Mouse (Mus musculus): ENCODE measurements around the gene Snx29. TPM values are rescaled to one million over a fixed set of nuclear protein-coding genes. Genes with fewer than 3 reads are reported as not detected.
"Not testable (repeated sequence)": the region's sequence is repeated elsewhere in the genome, so short reads cannot be mapped to it uniquely, and the experiment has no call there.

The Snx29 gene
- polyA plus RNA-seq, 1 experiment from 2014 or later, result 12.5 TPM

DNA sequence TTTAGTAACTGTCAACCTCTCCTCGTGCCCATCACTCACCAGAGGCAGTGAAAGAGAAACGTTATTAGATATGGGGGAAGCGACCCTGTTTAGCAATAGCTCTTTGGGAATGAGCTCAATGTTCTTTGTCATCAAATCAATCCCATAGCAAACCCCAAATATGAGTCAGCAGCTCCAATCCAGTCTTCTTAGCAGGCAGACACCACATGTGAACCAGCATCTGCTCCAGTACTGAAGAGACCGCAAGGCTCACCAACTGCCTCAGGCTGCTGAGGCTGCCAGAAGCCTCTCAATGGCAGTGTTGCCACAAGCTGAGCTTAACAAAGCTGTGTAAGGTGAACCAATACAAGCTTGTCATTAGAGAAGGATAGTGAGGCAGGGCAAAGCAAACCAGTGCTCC is 177.4 kb downstream of the Snx29 start:
- Histone ChIP-seq H3K27ac (no peak overlapping the region), H3K4me3 (no peak overlapping the region), H3K27me3 (ENCODE audit: low read depth, poor library complexity, severe bottlenecking) (no peaks in the 10 kb centered on the region), H3K36me3 (no peaks in the 10 kb centered on the region), H3K4me1 (peaks cover 37% of the 10 kb centered on the region), H3K9me3 (replicated peaks) (no peaks in the 10 kb centered on the region)
- DNase-seq (ENCODE audit: low spot score), result no peak
- 80% methylated on average over 4 of the region's 4 CpGs for WGBS

DNA sequence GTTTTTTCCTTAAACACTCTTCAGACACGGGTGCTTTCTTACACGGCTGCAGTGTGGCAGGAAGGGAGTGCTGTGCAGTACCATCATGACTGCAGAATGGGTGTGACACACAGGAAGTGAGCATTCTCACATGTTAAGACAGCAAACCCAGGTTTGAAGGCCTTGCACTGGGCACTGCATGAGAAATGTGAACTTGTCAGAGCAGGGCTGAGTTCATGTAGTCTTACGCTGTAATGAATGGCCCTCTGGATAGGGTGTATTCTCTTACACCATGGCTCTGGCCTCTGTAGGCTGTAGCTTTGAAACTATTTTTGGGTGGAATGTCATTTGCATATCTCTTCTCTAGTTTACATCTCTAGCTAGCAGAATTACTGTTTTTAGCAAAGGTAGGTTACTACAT is 178.4 kb downstream of the Snx29 start:
- H3K4me1 ChIP-seq, result peaks cover 45% of the 10 kb centered on the region
- 92% methylated on average over 3 of the region's 3 CpGs for WGBS
- no peak overlapping the region for H3K27ac ChIP-seq
- H3K27me3 ChIP-seq (ENCODE audit: low read depth, poor library complexity, severe bottlenecking), result no peaks in the 10 kb centered on the region
- no peak overlapping the region for H3K4me3 ChIP-seq
- no peaks in the 10 kb centered on the region for H3K9me3 ChIP-seq (replicated peaks)
- DNase-seq (ENCODE audit: low spot score), result no peak
- no peaks in the 10 kb centered on the region for H3K36me3 ChIP-seq

DNA sequence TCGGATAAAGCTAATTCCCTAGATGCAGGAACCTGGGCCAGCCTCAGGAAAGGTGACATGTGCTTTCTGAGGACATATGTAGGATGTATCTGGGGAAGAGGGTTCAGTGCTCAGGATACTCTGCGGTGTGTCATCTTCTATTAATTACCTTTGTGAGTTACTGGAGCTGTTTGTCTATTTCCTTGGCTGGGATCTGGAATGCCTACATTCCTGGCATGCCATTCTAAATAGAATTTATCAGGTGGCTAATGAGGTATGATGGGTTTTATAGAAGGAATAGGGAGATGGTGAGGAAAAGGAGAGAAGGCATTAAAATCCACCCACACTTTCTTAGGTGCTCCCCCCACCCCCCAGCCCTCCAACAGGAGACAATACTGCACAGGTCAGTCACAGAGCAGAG is 178.9 kb downstream of the Snx29 start:
- Histone ChIP-seq H3K27me3 (ENCODE audit: low read depth, poor library complexity, severe bottlenecking) (no peaks in the 10 kb centered on the region), H3K27ac (no peak overlapping the region), H3K4me1 (peaks cover 45% of the 10 kb centered on the region), H3K9me3 (replicated peaks) (no peaks in the 10 kb centered on the region), H3K36me3 (no peaks in the 10 kb centered on the region), H3K4me3 (no peak overlapping the region)
- no peak for DNase-seq (ENCODE audit: low spot score)
- WGBS, result 89% methylated on average over 2 of the region's 2 CpGs

DNA sequence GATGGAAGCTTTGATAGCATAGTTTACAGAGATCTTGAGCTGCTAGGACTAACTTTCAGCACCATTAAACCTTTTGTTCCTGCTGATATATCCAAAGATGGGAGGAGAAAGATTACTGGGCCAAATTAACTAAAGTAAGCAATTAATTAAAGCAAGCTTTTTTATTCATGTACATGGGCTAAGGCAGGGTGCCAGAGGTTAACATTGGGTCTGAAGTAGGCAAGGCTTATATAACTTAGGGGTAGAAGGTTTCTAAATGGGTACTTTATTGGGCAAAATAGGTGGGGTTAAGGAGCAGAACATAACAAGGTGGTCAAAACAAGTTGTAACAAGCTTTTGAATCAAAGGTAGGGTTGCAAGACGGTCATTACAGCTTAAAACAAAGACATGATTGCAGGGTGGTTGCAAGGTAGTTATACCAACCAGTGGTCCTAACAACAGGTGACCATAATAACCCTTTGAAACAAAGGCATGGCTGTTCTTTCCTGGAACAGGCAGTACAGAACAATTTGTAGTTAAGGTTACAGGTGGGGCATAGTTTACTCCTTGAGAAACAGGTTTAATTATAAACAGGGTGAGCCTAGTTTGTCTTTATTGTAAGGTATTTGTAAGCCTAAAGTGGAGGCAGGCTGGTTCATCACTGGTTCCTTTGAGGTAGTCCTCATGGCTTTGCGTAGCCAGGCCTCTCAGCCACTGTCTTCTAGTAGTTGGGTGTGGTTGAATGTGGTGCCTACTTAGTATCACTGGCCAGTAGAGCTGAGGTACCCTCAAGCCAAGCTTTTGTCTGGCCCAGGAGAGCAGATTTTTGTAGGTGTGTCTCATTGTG is 182.2 kb downstream of the Snx29 start:
- DNase-seq (ENCODE audit: low spot score), result no peak
- Histone ChIP-seq H3K27ac (peak overlapping the region; percentile 36; the same call in 1 of the 2 replicates), H3K27me3 (ENCODE audit: low read depth, poor library complexity, severe bottlenecking) (no peaks in the 10 kb centered on the region), H3K4me3 (no peak overlapping the region), H3K9me3 (replicated peaks) (no peaks in the 10 kb centered on the region), H3K4me1 (peaks cover 31% of the 10 kb centered on the region), H3K36me3 (no peaks in the 10 kb centered on the region)
- whole genome bisulfite sequencing, result 78% methylated on average over 2 of the region's 2 CpGs

DNA sequence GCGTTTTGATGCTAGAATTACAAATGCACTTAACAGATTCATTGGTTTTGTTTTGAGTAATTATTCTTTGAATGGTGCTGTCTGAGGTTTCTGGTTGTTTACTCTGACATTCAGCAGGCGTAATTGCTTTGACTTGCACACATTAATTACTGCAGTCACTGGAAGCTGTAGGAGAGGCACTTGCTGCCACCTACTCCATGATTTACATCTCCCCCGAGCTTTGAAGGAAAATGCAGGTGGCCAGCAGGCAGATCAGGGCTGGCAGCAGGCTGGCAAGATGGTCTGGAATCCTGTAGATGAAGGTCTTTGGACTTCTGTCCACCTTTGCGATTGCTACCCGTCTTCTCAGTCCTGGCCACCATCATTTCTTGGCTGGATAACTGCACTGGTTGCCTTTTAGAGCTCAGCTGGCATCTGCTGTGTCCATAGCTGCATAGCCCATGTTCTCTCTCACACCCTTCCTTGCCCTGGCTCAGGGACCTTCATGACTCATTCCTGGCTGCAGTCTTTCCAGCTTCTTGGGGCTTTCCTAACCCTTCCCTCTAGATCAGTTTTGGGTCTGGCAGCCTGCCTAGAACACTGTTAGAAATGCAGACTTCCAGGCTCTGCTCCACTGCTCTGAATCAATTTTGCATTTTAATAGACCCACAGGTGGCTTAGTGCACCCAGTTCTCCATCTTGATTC is 182.9 kb downstream of the Snx29 start:
- H3K4me3 ChIP-seq, result no peak overlapping the region
- H3K27ac ChIP-seq, result 0 out of 2 replicates have a peak overlapping the region, but pooled peaks have one; percentile 6
- H3K4me1 ChIP-seq, result peaks cover 31% of the 10 kb centered on the region
- no peaks in the 10 kb centered on the region for H3K27me3 ChIP-seq (ENCODE audit: low read depth, poor library complexity, severe bottlenecking)
- no peak for DNase-seq (ENCODE audit: low spot score)
- WGBS, result 58% methylated on average over 5 of the region's 5 CpGs
- H3K36me3 ChIP-seq, result no peaks in the 10 kb centered on the region
- H3K9me3 ChIP-seq (replicated peaks), result no peaks in the 10 kb centered on the region

DNA sequence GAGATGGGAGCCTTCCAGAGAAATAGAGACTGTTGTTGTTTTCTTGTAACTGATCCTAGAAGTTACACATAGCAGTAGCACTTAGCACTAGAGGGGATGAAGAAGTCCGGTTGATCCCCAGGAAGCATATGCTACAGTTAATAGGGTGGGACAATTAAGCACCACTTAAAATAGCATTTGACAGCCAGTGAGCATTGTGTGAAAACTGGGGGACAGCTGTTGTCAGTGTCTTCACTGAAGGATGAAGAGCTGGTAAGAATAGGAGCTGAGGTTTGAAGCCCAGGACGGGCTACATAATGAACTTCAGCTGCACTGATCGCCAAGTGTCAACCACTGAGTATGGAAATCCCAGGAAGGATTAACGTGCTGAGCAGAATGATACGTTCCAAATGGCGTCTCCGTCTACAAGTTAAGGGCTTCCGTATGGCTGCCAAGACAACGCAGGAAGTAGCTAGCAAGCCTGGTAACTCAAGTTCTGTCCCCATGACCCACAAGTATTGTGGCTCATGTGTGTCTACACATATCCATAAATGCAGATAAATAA is 184.6 kb downstream of the Snx29 start:
- Histone ChIP-seq H3K27me3 (ENCODE audit: low read depth, poor library complexity, severe bottlenecking) (no peaks in the 10 kb centered on the region), H3K27ac (no peak overlapping the region), H3K4me3 (no peak overlapping the region), H3K9me3 (replicated peaks) (no peaks in the 10 kb centered on the region), H3K4me1 (peaks cover 19% of the 10 kb centered on the region), H3K36me3 (no peaks in the 10 kb centered on the region)
- WGBS, result 62% methylated on average over 9 of the region's 9 CpGs
- no peak for DNase-seq (ENCODE audit: low spot score)

DNA sequence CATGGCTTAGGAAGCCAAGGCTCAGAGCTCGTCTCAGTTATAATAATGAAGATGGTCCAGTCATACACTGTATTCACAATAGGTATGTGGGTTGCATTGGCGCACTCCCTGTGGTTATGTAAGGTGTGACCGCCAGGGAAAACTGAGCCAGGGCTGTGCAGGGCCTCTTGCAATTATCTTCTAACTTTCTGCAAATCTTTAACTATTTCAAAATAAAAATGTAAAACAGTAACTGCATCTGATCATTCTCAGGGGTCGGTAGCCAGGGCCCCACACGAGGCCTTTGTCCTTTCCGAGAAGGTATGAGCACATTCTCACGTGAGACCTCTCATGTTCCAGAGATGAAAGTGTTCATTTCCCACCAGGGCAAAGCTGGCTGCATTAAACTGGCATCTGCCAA is 185.6 kb downstream of the Snx29 start:
- Histone ChIP-seq H3K9me3 (replicated peaks) (no peaks in the 10 kb centered on the region), H3K4me1 (peaks cover 19% of the 10 kb centered on the region), H3K27me3 (ENCODE audit: low read depth, poor library complexity, severe bottlenecking) (no peaks in the 10 kb centered on the region), H3K4me3 (no peak overlapping the region), H3K27ac (no peak overlapping the region), H3K36me3 (no peaks in the 10 kb centered on the region)
- WGBS, result 96% methylated on average over 7 of the region's 7 CpGs
- DNase-seq (ENCODE audit: low spot score), result no peak

DNA sequence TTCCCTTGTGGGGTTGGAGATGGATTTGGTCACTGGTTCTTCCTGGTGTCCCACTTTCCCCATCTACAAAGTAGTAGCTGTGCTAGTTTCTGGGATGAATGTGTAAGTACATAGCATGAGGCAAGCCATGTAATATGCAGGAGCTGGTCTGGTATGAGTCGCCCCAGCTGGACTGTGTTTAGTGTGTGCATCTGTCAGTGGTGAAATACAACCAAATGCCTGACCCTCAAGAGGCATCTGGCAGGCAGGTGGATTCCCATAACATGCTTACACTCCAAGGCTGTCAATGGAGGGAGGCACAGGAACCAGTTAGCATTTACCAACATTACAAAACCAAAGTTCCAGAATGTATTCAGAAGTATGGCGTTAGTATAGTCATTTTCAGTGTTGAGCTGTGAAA is 187.7 kb downstream of the Snx29 start:
- no peaks in the 10 kb centered on the region for H3K27me3 ChIP-seq (ENCODE audit: low read depth, poor library complexity, severe bottlenecking)
- H3K4me1 ChIP-seq, result peaks cover 13% of the 10 kb centered on the region
- H3K36me3 ChIP-seq, result no peaks in the 10 kb centered on the region
- H3K9me3 ChIP-seq (replicated peaks), result no peaks in the 10 kb centered on the region
- H3K4me3 ChIP-seq, result no peak overlapping the region
- WGBS, result 85% methylated on average over 2 of the region's 2 CpGs
- DNase-seq (ENCODE audit: low spot score), result no peak
- H3K27ac ChIP-seq, result no peak overlapping the region

DNA sequence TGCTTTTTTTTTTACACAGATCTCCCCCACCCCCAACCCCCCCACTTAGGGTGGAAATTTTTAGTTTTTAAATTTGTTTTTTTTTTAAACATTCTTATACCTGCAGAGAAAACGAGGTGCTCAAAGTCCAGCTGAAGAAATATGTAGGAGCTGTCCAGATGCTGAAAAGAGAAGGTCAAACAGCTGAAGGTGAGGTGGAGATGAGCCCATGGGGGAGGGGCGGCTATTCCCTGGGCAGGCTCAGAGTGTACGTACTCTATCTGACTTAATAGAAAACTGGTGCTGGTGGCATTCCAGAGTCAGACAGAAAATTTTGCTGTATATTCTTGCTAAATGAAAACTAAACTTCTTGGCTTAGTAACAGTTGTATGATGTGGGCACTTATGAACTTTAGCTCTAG is 188.1 kb downstream of the Snx29 start:
- WGBS, result 67% methylated on average over 3 of the region's 3 CpGs
- Histone ChIP-seq H3K27me3 (ENCODE audit: low read depth, poor library complexity, severe bottlenecking) (no peaks in the 10 kb centered on the region), H3K4me3 (no peak overlapping the region), H3K4me1 (peaks cover 9% of the 10 kb centered on the region), H3K9me3 (replicated peaks) (no peaks in the 10 kb centered on the region), H3K27ac (no peak overlapping the region), H3K36me3 (no peaks in the 10 kb centered on the region)
- no peak for DNase-seq (ENCODE audit: low spot score)

DNA sequence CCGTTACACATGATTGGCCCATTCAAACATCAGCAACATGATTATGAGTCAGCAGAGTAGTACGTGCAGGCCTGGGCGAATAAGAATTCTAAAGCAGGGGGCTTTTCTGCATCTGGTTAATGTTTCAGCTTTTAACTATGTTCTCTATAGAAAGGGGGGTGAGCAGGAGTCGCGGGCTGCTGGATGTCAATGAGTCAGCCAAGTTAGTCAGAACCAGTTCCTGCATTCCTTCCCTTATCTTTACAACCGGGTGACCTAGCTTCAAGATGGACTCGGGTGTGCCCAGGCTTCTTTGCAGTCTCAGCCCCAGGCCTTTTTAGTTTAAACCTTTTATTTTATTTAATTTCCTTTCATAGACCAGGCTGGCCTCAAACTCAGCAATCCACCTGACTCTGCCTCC is 189.0 kb downstream of the Snx29 start:
- H3K4me1 ChIP-seq, result not testable (repeated sequence)

DNA sequence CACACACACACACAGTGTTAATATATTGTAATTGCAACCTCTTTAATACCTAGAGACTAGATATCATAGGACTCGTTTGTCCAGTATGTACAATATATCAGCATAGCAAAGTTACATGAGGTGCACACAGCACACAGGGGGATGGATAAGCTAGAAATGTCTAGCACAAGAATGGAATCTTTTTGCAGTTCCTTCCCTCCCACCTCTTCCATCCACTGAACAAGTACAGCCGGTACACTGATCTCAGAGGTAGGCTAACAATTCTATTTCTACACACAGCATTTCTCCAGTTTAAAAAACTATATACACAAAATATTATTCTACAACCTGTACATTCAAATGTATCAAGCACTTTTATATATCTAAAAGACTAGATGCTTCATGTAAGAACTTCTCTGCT is 194.0 kb downstream of the Snx29 start:
- 96% methylated on average over 2 of the region's 2 CpGs for WGBS

More for the DNA sequence above, 189.0 kb downstream of the Snx29 start:
- H3K36me3 ChIP-seq; H3K27me3 ChIP-seq (ENCODE audit: low read depth, poor library complexity, severe bottlenecking); H3K4me3 ChIP-seq; DNase-seq (ENCODE audit: low spot score); H3K9me3 ChIP-seq (replicated peaks); H3K27ac ChIP-seq: not testable (repeated sequence)
- 93% methylated on average over 7 of the region's 7 CpGs for WGBS

DNA sequence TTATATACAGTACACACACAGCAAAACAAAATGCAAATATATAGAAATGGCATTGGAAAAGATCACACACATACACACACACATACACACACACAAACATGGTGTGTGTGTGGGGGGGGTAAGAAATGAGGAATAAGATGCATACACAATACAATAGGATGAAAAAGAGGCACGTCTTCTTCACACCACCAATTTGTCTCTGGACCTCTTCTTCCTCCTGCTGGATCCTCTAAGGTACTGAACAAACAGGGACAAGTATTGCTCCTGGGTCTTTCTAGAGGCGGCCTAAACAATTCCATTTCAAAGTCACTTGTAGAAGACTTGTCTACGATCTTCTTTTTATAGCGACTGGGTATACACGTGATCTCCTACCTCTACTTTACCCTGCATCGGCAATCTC is 194.7 kb downstream of the Snx29 start:
- Histone ChIP-seq H3K4me1 (peaks cover 17% of the 10 kb centered on the region), H3K4me3 (no peak overlapping the region), H3K9me3 (replicated peaks) (no peaks in the 10 kb centered on the region), H3K27me3 (ENCODE audit: low read depth, poor library complexity, severe bottlenecking) (no peaks in the 10 kb centered on the region), H3K36me3 (peaks cover 8% of the 10 kb centered on the region), H3K27ac (no peak overlapping the region)
- no peak for DNase-seq (ENCODE audit: low spot score)
- WGBS, result 95% methylated on average over 6 of the region's 6 CpGs

More for the DNA sequence above, 194.0 kb downstream of the Snx29 start:
- Histone ChIP-seq H3K4me3 (no peak overlapping the region), H3K4me1 (peaks cover 17% of the 10 kb centered on the region), H3K27me3 (ENCODE audit: low read depth, poor library complexity, severe bottlenecking) (no peaks in the 10 kb centered on the region), H3K9me3 (replicated peaks) (no peaks in the 10 kb centered on the region), H3K36me3 (peaks cover 8% of the 10 kb centered on the region), H3K27ac (no peak overlapping the region)
- no peak for DNase-seq (ENCODE audit: low spot score)

DNA sequence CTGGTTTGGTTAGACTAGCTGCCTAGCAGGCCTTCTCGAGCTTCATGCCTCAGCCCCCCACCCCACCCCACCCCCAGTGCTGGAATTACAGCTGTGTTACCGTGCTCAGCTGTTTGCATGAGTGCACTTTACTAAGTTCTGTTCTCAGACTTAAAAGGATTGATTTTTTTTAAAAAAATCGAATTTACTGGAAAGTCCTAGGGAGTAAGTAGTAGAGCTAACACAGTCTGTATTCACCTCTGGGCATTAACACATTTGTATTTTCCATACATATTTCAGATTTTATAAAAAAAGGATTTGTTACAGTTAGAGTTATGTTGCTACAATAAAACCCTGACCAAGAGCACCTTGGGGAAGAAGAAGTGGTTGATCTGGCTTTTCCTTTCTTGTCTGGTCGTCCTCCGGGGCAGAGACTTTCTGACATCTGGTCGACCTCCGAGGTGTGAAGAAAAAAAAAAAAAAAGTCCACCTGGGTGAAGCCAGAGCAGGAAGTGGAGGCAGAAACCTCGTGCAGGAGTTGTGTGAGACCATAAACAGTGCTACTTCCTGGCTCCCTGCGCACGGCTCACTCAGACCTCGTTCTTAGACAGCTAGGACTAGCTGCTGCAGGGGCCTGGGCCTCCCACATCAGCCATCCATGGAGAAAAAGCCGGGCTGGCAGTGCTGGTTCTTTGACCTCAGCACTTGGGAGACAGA is 196.2 kb downstream of the Snx29 start:
- Histone ChIP-seq H3K4me3 (no peak overlapping the region), H3K4me1 (peaks cover 17% of the 10 kb centered on the region), H3K27me3 (ENCODE audit: low read depth, poor library complexity, severe bottlenecking) (no peaks in the 10 kb centered on the region), H3K9me3 (replicated peaks) (no peaks in the 10 kb centered on the region), H3K27ac (no peak overlapping the region), H3K36me3 (peaks cover 8% of the 10 kb centered on the region)
- 82% methylated on average over 12 of the region's 12 CpGs for WGBS
- DNase-seq (ENCODE audit: low spot score), result no peak
